Mouse (Mus musculus): ENCODE results near the gene Erbb2. TPM values are rescaled to one million over a fixed set of nuclear protein-coding genes. Genes with fewer than 3 reads are reported as not detected.

The Erbb2 gene
- 5.8 TPM for polyA plus RNA-seq (2014; fragmentation: Illumina TruSeq; extraction: RNeasy Lipid Tissue Mini Kit (QIAGEN cat#74804); ENCODE audit: low read depth, low replicate concordance)

GRCm38 (mm10) chr11:98412273-98412796, at the start of gene Erbb2:
Gene Erbb2, plus strand, starts transcription at chr11:98412470.

DNA sequence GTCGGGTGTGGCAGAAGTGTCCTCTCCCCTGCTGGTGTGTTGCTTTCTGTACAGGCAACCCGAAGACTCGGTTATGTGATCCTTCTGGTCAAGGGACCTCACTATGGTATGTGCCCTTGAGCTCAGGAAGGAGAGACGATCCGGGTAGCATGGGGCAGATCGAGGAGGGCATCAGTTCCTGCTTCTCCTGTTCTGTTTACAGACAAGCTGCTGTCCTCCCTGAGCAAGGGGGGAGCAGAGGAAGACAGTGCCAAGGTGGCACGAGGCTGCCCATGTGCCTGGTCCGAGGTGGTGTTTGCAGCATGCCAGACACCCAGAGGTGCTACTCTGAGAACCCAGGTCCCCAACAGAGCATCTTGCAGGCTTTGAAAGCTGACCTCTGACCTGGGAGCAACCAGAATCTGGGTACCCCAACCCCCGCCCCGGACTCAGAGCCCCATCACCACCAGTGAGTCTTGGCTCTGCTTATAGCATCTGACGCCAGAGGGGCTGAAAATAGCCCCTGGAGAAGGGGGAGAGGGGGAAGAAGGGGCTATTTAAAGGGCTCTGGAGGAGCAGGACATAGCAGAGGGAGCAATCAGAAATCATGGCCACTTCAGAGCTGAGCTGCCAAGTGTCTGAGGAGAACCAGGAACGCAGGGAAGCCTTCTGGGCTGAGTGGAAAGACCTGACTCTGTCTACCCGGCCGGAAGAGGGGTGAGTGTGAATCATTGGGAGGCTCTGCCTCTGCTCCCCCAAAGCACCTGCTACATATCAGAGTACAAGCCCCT, 28.8 kb upstream of the Erbb2 start, which contains the start of gene Tcap:
Gene Tcap, plus strand, starts transcription at position 551 of the 770 bp plus-strand sequence.

GRCm38 (mm10) chr11:98385638-98386585, 26.4 kb upstream of the Erbb2 start, which contains the start of gene Pnmt:
Gene Pnmt, plus strand, starts transcription at chr11:98386450.

DNA sequence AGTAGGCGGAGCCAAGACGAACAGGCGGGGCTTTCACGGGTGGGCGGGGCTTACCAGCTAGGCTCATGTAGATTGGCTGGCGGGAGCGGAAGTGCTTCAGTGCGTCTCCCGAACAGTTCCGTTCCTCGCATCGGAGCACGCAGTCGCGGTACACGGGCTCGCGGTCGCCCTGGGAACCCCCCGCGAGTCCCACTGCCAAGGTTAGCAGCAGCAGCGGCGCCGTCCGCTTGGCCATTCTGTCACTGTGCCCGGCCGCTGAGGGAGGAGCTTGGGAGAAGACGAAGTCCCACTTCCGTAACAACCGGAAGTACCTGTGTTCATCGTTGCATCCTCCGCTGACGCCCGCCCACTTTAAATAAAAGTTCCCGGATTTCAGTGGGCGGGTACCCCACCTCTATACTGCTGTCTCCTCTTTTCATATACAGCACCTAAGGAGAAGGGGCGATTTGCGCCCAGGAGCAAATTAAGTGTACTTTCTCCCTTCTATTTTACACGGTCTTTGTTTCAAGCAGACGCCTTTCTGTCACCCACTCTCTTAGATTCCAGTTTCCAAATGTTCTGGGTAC, 12.0 kb upstream of the Erbb2 start, which contains the start of gene Pgap3:
Gene Pgap3, minus strand, starts transcription at position 330 of the 566 bp plus-strand sequence.

DNA sequence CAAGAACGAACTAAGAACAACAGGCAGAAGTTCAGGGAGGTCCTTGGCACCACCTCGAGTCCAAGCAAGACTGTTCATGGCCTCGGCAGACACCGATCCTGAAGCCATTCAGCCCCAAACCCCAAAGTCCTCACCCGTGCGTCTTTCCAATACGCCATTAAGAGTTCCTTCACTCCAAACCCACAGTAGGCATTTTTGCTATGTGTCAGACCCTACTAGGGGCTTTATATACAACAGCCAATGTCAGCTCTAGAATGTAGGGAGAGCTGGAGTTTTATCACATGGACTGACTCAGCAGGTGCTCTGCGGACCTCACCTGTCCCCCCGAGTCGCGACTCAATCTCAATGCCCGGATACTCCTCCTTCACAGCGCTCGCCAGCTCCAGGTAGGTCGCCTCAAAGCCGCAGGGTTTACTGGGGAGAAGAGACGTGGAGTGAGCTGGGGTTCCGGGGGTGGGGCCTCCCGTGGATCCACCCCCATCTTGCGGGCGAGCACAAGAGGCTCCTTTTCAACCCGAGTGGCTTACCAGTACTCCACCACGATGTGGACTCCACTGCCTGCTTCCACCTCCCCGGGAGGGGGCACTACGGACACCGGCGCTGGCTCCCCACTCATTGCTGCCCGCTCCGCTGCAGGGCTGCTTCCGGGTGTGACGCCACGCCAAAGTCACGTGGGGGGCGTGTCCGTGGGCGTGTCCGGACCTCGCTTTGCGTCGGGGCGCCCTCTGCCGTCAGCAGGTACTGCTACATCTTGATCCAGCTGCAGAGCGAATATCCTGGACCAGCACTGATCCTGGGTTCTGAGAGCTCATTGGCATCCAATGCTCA, 26.3 kb downstream of the Erbb2 start, which contains the start of gene Mien1:
Gene Mien1, minus strand, starts transcription at position 661 of the 828 bp plus-strand sequence.

DNA sequence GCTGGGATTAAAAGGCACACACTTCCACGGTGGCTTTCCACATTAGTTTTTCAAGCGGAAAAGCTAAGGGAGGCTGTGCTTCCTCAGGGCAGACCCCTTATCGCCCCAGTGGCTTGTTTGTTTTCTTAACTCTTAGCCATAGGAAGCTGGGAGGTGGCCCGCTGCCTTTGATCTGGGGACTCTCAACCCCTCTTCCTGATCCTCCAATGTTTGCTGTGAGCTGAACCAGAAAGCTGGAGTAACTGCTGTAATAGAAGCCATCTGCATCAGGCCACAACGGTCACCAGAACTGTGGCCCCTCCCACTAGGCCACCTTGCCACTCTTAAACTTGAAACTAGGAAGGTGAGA, 33.9 kb downstream of the Erbb2 start, which contains the start of gene Grb7:
Gene Grb7, plus strand, starts transcription at position 182 of the 349 bp plus-strand sequence.

Other genes starting within 250 kb of the Erbb2 start
- gene Med1, start 219.2 kb upstream of the Erbb2 start, polyA plus RNA-seq (2014; fragmentation: Illumina TruSeq; extraction: RNeasy Lipid Tissue Mini Kit (QIAGEN cat#74804); ENCODE audit: low read depth, low replicate concordance), result 44.7 TPM
- gene Cdk12, start 209.4 kb upstream of the Erbb2 start, polyA plus RNA-seq (2014; fragmentation: Illumina TruSeq; extraction: RNeasy Lipid Tissue Mini Kit (QIAGEN cat#74804); ENCODE audit: low read depth, low replicate concordance), result 49.4 TPM
- gene Neurod2, start 82.8 kb upstream of the Erbb2 start, polyA plus RNA-seq (2014; fragmentation: Illumina TruSeq; extraction: RNeasy Lipid Tissue Mini Kit (QIAGEN cat#74804); ENCODE audit: low read depth, low replicate concordance), result not detected
- 36.0 TPM for gene Ppp1r1b, start 64.1 kb upstream of the Erbb2 start, polyA plus RNA-seq (2014; fragmentation: Illumina TruSeq; extraction: RNeasy Lipid Tissue Mini Kit (QIAGEN cat#74804); ENCODE audit: low read depth, low replicate concordance)
- gene Stard3, start 54.1 kb upstream of the Erbb2 start, polyA plus RNA-seq (2014; fragmentation: Illumina TruSeq; extraction: RNeasy Lipid Tissue Mini Kit (QIAGEN cat#74804); ENCODE audit: low read depth, low replicate concordance), result 1.6 TPM
- gene Tcap, start 28.7 kb upstream of the Erbb2 start, polyA plus RNA-seq (2014; fragmentation: Illumina TruSeq; extraction: RNeasy Lipid Tissue Mini Kit (QIAGEN cat#74804); ENCODE audit: low read depth, low replicate concordance), result not detected
- gene Pnmt, start 26.0 kb upstream of the Erbb2 start, polyA plus RNA-seq (2014; fragmentation: Illumina TruSeq; extraction: RNeasy Lipid Tissue Mini Kit (QIAGEN cat#74804); ENCODE audit: low read depth, low replicate concordance), result not detected
- gene Pgap3, start 12.0 kb upstream of the Erbb2 start, polyA plus RNA-seq (2014; fragmentation: Illumina TruSeq; extraction: RNeasy Lipid Tissue Mini Kit (QIAGEN cat#74804); ENCODE audit: low read depth, low replicate concordance), result 0.35 TPM
- 57.1 TPM for gene Mien1, start 26.5 kb downstream of the Erbb2 start, polyA plus RNA-seq (2014; fragmentation: Illumina TruSeq; extraction: RNeasy Lipid Tissue Mini Kit (QIAGEN cat#74804); ENCODE audit: low read depth, low replicate concordance)
- 8.2 TPM for gene Grb7, start 33.9 kb downstream of the Erbb2 start, polyA plus RNA-seq (2014; fragmentation: Illumina TruSeq; extraction: RNeasy Lipid Tissue Mini Kit (QIAGEN cat#74804); ENCODE audit: low read depth, low replicate concordance)
- 6.2 TPM for gene Ikzf3, start 133.6 kb downstream of the Erbb2 start, polyA plus RNA-seq (2014; fragmentation: Illumina TruSeq; extraction: RNeasy Lipid Tissue Mini Kit (QIAGEN cat#74804); ENCODE audit: low read depth, low replicate concordance)
- 0.91 TPM for gene Zpbp2, start 138.6 kb downstream of the Erbb2 start, polyA plus RNA-seq (2014; fragmentation: Illumina TruSeq; extraction: RNeasy Lipid Tissue Mini Kit (QIAGEN cat#74804); ENCODE audit: low read depth, low replicate concordance)
- 2.4 TPM for gene Ormdl3, start 174.9 kb downstream of the Erbb2 start, polyA plus RNA-seq (2014; fragmentation: Illumina TruSeq; extraction: RNeasy Lipid Tissue Mini Kit (QIAGEN cat#74804); ENCODE audit: low read depth, low replicate concordance)
- gene Lrrc3c, start 185.8 kb downstream of the Erbb2 start, polyA plus RNA-seq (2014; fragmentation: Illumina TruSeq; extraction: RNeasy Lipid Tissue Mini Kit (QIAGEN cat#74804); ENCODE audit: low read depth, low replicate concordance), result not detected
- not detected for gene Gm12355, start 213.2 kb downstream of the Erbb2 start, polyA plus RNA-seq (2014; fragmentation: Illumina TruSeq; extraction: RNeasy Lipid Tissue Mini Kit (QIAGEN cat#74804); ENCODE audit: low read depth, low replicate concordance)
- gene Gsdma3, start 213.9 kb downstream of the Erbb2 start, polyA plus RNA-seq (2014; fragmentation: Illumina TruSeq; extraction: RNeasy Lipid Tissue Mini Kit (QIAGEN cat#74804); ENCODE audit: low read depth, low replicate concordance), result not detected
- not detected for gene Gsdma2, start 234.3 kb downstream of the Erbb2 start, polyA plus RNA-seq (2014; fragmentation: Illumina TruSeq; extraction: RNeasy Lipid Tissue Mini Kit (QIAGEN cat#74804); ENCODE audit: low read depth, low replicate concordance)

All from sigmoid colon, adult 10 weeks (tissue).